Mouse (Mus musculus): ENCODE measurements around the gene AC124108.1.

DNA sequence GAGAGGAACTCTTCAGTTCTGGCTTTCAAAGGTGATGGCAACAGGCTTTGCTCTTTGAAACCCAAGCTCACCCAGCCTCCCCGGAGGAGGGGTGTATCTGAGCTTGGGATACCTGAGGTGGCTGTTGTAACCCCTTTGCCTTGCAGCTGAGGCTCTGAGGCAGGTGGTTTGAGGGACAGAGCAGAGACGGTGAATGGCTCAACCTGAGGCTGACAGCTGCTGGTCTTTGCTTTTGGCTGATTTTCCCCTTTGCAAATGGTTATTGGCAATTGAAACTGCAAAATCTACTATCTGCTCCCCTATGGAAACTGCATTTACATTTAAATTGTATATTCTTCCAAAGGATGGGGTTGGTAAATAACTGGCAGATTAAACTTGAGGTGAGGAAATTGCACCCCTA, 30.4 kb downstream of the AC124108.1 start:
- TF ChIP-seq CTCF (IDR thresholded peaks at IDR 0.05; ENCODE audit: low read depth) (no peak), EP300 (IDR thresholded peaks at IDR 0.05; ENCODE audit: low read depth) (no peak)
